Comparison of ENCODE assay signal across 9 mouse cellular contexts in the genomic region with DNA sequence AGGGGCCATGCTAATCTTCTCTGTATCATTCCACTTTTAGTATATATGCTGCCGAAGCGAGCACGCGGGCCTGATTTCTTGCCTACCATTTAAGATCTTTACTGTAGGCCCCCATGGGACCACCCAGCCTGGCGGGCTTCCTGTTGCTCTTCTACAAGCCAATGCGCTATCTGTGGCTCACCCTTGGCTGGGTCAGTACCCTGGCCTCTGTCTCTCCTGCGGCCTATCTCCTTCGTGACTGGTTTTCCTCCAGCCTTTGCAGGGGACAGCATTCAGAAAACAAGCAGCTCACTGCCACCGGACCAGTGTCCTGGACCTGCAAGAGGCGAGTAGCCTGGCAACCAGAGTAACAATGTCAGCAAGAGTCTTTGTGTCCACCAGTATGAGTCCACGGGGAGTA. TPM values are rescaled to one million over a fixed set of nuclear protein-coding genes. Genes with fewer than 3 reads are reported as not detected.
A peak's percentile ranks its signal among the peaks of the same experiment; 100 is the strongest.
DNase-seq lines count a peak whose midpoint lies in the region; ATAC-seq and TF ChIP-seq lines count a peak whose summit lies in the region.
"Had no signal": no experiment of that assay in that cellular context is flagged by ENCODE, and none has a peak within 500 bp of the region (broad histone marks: within the 10 kb centered on the region; RNA-seq: fewer than 3 reads in every experiment).

No protein-coding gene starts in this region.

- no peaks in the 10 kb centered on the region for H3K36me3 ChIP-seq in intestine, embryonic 14.5 days (ENCODE audit: control insufficient read depth, insufficient read depth, low read length)
- no peaks in the 10 kb centered on the region for H3K36me3 ChIP-seq in intestine, postnatal 0 days (ENCODE audit: control insufficient read depth, insufficient read depth)
- no peaks in the 10 kb centered on the region for H3K36me3 ChIP-seq in heart, embryonic 15.5 days
- no peaks in the 10 kb centered on the region for H3K36me3 ChIP-seq in stomach, embryonic 15.5 days

- H3K27me3 ChIP-seq in intestine, embryonic 14.5 days (replicated peaks; ENCODE audit: control insufficient read depth, insufficient read depth, low read length) = no peaks in the 10 kb centered on the region
- no peaks in the 10 kb centered on the region for H3K27me3 ChIP-seq in intestine, postnatal 0 days (replicated peaks; ENCODE audit: control insufficient read depth, insufficient read depth, low read length)
- H3K27me3 ChIP-seq in heart, embryonic 15.5 days = no peaks in the 10 kb centered on the region
- no peaks in the 10 kb centered on the region for H3K27me3 ChIP-seq in stomach, embryonic 15.5 days (replicated peaks)

- no peak for TF ChIP-seq CTCF in intestine, postnatal 0 days (IDR thresholded peaks at IDR 0.05; ENCODE audit: low read depth)

- no peaks in the 10 kb centered on the region for H3K9me3 ChIP-seq in intestine, embryonic 14.5 days (ENCODE audit: control insufficient read depth, low read length)
- no peaks in the 10 kb centered on the region for H3K9me3 ChIP-seq in intestine, postnatal 0 days (ENCODE audit: control insufficient read depth)
- H3K9me3 ChIP-seq in heart, embryonic 15.5 days (replicated peaks) = no peaks in the 10 kb centered on the region
- no peaks in the 10 kb centered on the region for H3K9me3 ChIP-seq in stomach, embryonic 15.5 days

- H3K4me1 ChIP-seq in intestine, embryonic 14.5 days (replicated peaks; ENCODE audit: control insufficient read depth, insufficient read depth, low read length) = peaks cover 47% of the 10 kb centered on the region
- H3K4me1 ChIP-seq in intestine, postnatal 0 days (replicated peaks; ENCODE audit: control insufficient read depth, insufficient read depth, low read length) = 0 out of 2 replicates have a peak, but pooled peaks cover 17% of the 10 kb centered on the region
- H3K4me1 ChIP-seq in heart, embryonic 15.5 days (replicated peaks) = peaks cover 77% of the 10 kb centered on the region
- H3K4me1 ChIP-seq in stomach, embryonic 15.5 days = peaks cover 52% of the 10 kb centered on the region

- 83% methylated on average over 11 of the region's 11 CpGs for WGBS in intestine, embryonic 14.5 days
- WGBS in intestine, postnatal 0 days = 80% methylated on average over 11 of the region's 11 CpGs
- WGBS in heart, embryonic 15.5 days = 54% methylated on average over 11 of the region's 11 CpGs
- WGBS in stomach, embryonic 15.5 days = 79% methylated on average over 11 of the region's 11 CpGs

- H3K4me2 ChIP-seq in intestine, embryonic 14.5 days (ENCODE audit: low read length) = no peak overlapping the region
- H3K4me2 ChIP-seq in intestine, postnatal 0 days (replicated peaks; ENCODE audit: low read depth) = no peak overlapping the region
- H3K4me2 ChIP-seq in heart, embryonic 15.5 days = no peak overlapping the region
- no peak overlapping the region for H3K4me2 ChIP-seq in stomach, embryonic 15.5 days

- no peak for DNase-seq in intestine, embryonic 14.5 days (ENCODE audit: low spot score)
- DNase-seq in lung, postnatal 10 days = peak; percentile 25
- no peak for DNase-seq in lung, postnatal 14 days
- DNase-seq in ovary, adult 18-20 months (ENCODE audit: low spot score) = no peak
- DNase-seq in thymus, adult 18-20 months = no peak
- DNase-seq: cerebellum, adult 9-10 months had no signal

- H3K4me3 ChIP-seq in intestine, embryonic 14.5 days (ENCODE audit: low read depth, low read length) = no peak overlapping the region
- H3K4me3 ChIP-seq in intestine, postnatal 0 days (ENCODE audit: low read depth, low read length) = no peak overlapping the region
- H3K4me3 ChIP-seq in heart, embryonic 15.5 days = no peak overlapping the region
- H3K4me3 ChIP-seq in stomach, embryonic 15.5 days (replicated peaks) = no peak overlapping the region

- H3K9ac ChIP-seq in intestine, embryonic 14.5 days (ENCODE audit: low read length) = peak overlapping the region; percentile 20; the same call in 1 of the 2 replicates
- H3K9ac ChIP-seq in intestine, postnatal 0 days (ENCODE audit: low read depth, low read length) = no peak overlapping the region
- peak overlapping the region; percentile 19; the same call in 1 of the 2 replicates for H3K9ac ChIP-seq in heart, embryonic 15.5 days
- no peak overlapping the region for H3K9ac ChIP-seq in stomach, embryonic 15.5 days

- H3K27ac ChIP-seq in intestine, embryonic 14.5 days (ENCODE audit: low read depth) = no peak overlapping the region
- no peak overlapping the region for H3K27ac ChIP-seq in intestine, postnatal 0 days (ENCODE audit: low read depth, low read length)
- peak overlapping the region; percentile 84 for H3K27ac ChIP-seq in heart, embryonic 15.5 days
- H3K27ac ChIP-seq in stomach, embryonic 15.5 days = peak overlapping the region; percentile 28; the same call in 1 of the 2 replicates

- ATAC-seq in intestine, embryonic 14.5 days (replicated peaks; ENCODE audit: low FRiP score, low TSS enrichment, low read depth) = no peak
- no peak for ATAC-seq in intestine, postnatal 0 days
- ATAC-seq in heart, embryonic 15.5 days (replicated peaks; ENCODE audit: insufficient number of reproducible peaks, insufficient read depth, low FRiP score, low read depth) = no peak
- ATAC-seq in stomach, embryonic 15.5 days (ENCODE audit: insufficient read depth, low FRiP score, low read depth) = no peak

RNA-seq across cellular contexts. Expression of a gene that starts 30.5 kb away (rescaled TPM):
- polyA plus RNA-seq in intestine, embryonic 14.5 days (2014; fragmentation: Nextera tagmentation; extraction: Ambion mirVana) = 17.9 and 21.6 TPM in 2 replicates
- polyA plus RNA-seq in intestine, postnatal 0 days (2015; fragmentation: Nextera tagmentation; extraction: Ambion mirVana) = 4.4 and 7.3 TPM in 2 replicates
- 11.5 and 13.9 TPM in 2 replicates for polyA plus RNA-seq in heart, embryonic 15.5 days (2015; fragmentation: Nextera tagmentation; extraction: Ambion mirVana)
- 12.8 and 16.3 TPM in 2 replicates for polyA plus RNA-seq in stomach, embryonic 15.5 days (2015; fragmentation: Nextera tagmentation; extraction: Ambion mirVana)

RNA-seq across cellular contexts. Expression of a gene that starts 44.7 kb away (rescaled TPM):
- polyA plus RNA-seq in intestine, embryonic 14.5 days (2014; fragmentation: Nextera tagmentation; extraction: Ambion mirVana) = 53.8 and 55.0 TPM in 2 replicates
- 22.4 and 26.4 TPM in 2 replicates for polyA plus RNA-seq in intestine, postnatal 0 days (2015; fragmentation: Nextera tagmentation; extraction: Ambion mirVana)
- 23.0 and 25.6 TPM in 2 replicates for polyA plus RNA-seq in heart, embryonic 15.5 days (2015; fragmentation: Nextera tagmentation; extraction: Ambion mirVana)
- 44.8 and 45.6 TPM in 2 replicates for polyA plus RNA-seq in stomach, embryonic 15.5 days (2015; fragmentation: Nextera tagmentation; extraction: Ambion mirVana)

RNA-seq across cellular contexts. Expression of a gene that starts 44.7 kb away (rescaled TPM):
- 31.4 and 34.0 TPM in 2 replicates for polyA plus RNA-seq in intestine, embryonic 14.5 days (2014; fragmentation: Nextera tagmentation; extraction: Ambion mirVana)
- 22.7 and 22.8 TPM in 2 replicates for polyA plus RNA-seq in intestine, postnatal 0 days (2015; fragmentation: Nextera tagmentation; extraction: Ambion mirVana)
- 37.0 and 44.4 TPM in 2 replicates for polyA plus RNA-seq in heart, embryonic 15.5 days (2015; fragmentation: Nextera tagmentation; extraction: Ambion mirVana)
- 35.1 and 38.5 TPM in 2 replicates for polyA plus RNA-seq in stomach, embryonic 15.5 days (2015; fragmentation: Nextera tagmentation; extraction: Ambion mirVana)

RNA-seq across cellular contexts. Expression of a gene that starts 47.2 kb away (rescaled TPM):
- 43.8 and 49.3 TPM in 2 replicates for polyA plus RNA-seq in intestine, embryonic 14.5 days (2014; fragmentation: Nextera tagmentation; extraction: Ambion mirVana)
- 13.3 and 14.0 TPM in 2 replicates for polyA plus RNA-seq in intestine, postnatal 0 days (2015; fragmentation: Nextera tagmentation; extraction: Ambion mirVana)
- 24.5 and 28.4 TPM in 2 replicates for polyA plus RNA-seq in heart, embryonic 15.5 days (2015; fragmentation: Nextera tagmentation; extraction: Ambion mirVana)
- 34.9 and 37.0 TPM in 2 replicates for polyA plus RNA-seq in stomach, embryonic 15.5 days (2015; fragmentation: Nextera tagmentation; extraction: Ambion mirVana)

RNA-seq across cellular contexts. Expression of a gene that starts 56.1 kb away (rescaled TPM):
- 580 and 583 TPM in 2 replicates for polyA plus RNA-seq in intestine, embryonic 14.5 days (2014; fragmentation: Nextera tagmentation; extraction: Ambion mirVana)
- 676 and 681 TPM in 2 replicates for polyA plus RNA-seq in intestine, postnatal 0 days (2015; fragmentation: Nextera tagmentation; extraction: Ambion mirVana)
- 163 and 208 TPM in 2 replicates for polyA plus RNA-seq in heart, embryonic 15.5 days (2015; fragmentation: Nextera tagmentation; extraction: Ambion mirVana)
- 354 and 399 TPM in 2 replicates for polyA plus RNA-seq in stomach, embryonic 15.5 days (2015; fragmentation: Nextera tagmentation; extraction: Ambion mirVana)

Comparison
In these comparisons a context has a peak if more than half of its experiments do, and no peak if none do; other contexts are left out.
1. H3K9ac ChIP-seq: peak in intestine, embryonic 14.5 days (single experiment) and heart, embryonic 15.5 days (single experiment); none in intestine, postnatal 0 days (single experiment) and stomach, embryonic 15.5 days (single experiment).
2. H3K27ac ChIP-seq: peak in heart, embryonic 15.5 days (single experiment) and stomach, embryonic 15.5 days (single experiment); none in intestine, embryonic 14.5 days (single experiment) and intestine, postnatal 0 days (single experiment).